In the genomic region with DNA sequence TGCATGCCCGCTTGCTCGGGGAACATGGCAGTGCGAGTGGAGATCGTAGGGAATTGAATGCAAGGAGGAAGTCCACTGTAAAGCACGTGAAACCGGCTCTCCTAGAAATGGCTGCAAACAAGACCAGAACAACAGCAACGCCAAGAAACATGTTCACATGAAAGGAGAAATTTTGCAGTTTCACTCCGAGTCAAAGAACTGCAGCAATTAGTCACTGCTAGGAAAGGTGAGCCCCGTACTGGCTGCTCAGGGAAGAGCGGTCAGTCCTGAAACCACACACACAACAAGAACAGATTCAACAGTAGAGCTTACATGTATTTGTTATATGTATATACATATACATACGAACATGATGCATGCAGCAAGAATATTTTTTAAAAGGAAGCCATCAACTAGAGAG, we compare ENCODE assay signal across 34 mouse cellular contexts.
"Had no signal": no experiment of that assay in that cellular context is flagged by ENCODE, and none has a peak within 500 bp of the region (broad histone marks: within the 10 kb centered on the region; RNA-seq: fewer than 3 reads in every experiment).

No protein-coding gene starts in this region.

- H3K4me2 ChIP-seq: heart, embryonic 12.5 days; heart, embryonic 13.5 days; heart, embryonic 15.5 days; hindbrain, embryonic 12.5 days; hindbrain, embryonic 13.5 days; hindbrain, embryonic 14.5 days; hindbrain, embryonic 15.5 days; intestine, embryonic 15.5 days; kidney, embryonic 15.5 days had no signal

- H3K4me1 ChIP-seq: hindbrain, embryonic 12.5 days; hindbrain, embryonic 13.5 days; hindbrain, embryonic 15.5 days; intestine, embryonic 15.5 days; kidney, embryonic 15.5 days had no signal

- H3K9ac ChIP-seq: heart, embryonic 12.5 days; heart, embryonic 13.5 days; heart, embryonic 15.5 days; hindbrain, embryonic 12.5 days; hindbrain, embryonic 13.5 days; hindbrain, embryonic 14.5 days; hindbrain, embryonic 15.5 days; intestine, embryonic 15.5 days; kidney, embryonic 15.5 days had no signal

- H3K9me3 ChIP-seq: heart, embryonic 12.5 days; heart, embryonic 13.5 days; heart, embryonic 15.5 days; hindbrain, embryonic 10.5 days; hindbrain, embryonic 12.5 days; hindbrain, embryonic 13.5 days; hindbrain, embryonic 15.5 days; intestine, embryonic 15.5 days; kidney, embryonic 15.5 days had no signal

- H3K4me3 ChIP-seq: heart, embryonic 12.5 days; heart, embryonic 13.5 days; heart, embryonic 15.5 days; hindbrain, embryonic 10.5 days; hindbrain, embryonic 12.5 days; hindbrain, embryonic 13.5 days; hindbrain, embryonic 15.5 days; intestine, embryonic 15.5 days; kidney, embryonic 15.5 days; layer of hippocampus, adult 2 months; left cerebral cortex, adult 2 months had no signal

- H3K27me3 ChIP-seq: heart, embryonic 12.5 days; heart, embryonic 13.5 days; heart, embryonic 15.5 days; hindbrain, embryonic 12.5 days; hindbrain, embryonic 13.5 days; hindbrain, embryonic 15.5 days; intestine, embryonic 15.5 days; kidney, embryonic 15.5 days had no signal

- ATAC-seq: hindbrain, embryonic 16.5 days; hindbrain, postnatal 0 days; inflammation-experienced regulatory T-cells, adult 6 months; intestine, embryonic 15.5 days; intestine, embryonic 16.5 days; intestine, postnatal 0 days had no signal

- DNase-seq: heart, postnatal 10 days; heart, postnatal 14 days; heart, postnatal 36 days; heart, postnatal 4 days; kidney, adult 11 months; kidney, adult 18-20 months; kidney, adult 2 months; kidney, adult 8-10 months; kidney, adult 9 months; kidney, postnatal 10 days; kidney, postnatal 14 days; kidney, postnatal 25 days; kidney, postnatal 36 days; kidney, postnatal 4 days; layer of hippocampus, adult 9-11 months; layer of hippocampus, postnatal 36 days had no signal

- H3K36me3 ChIP-seq: heart, embryonic 15.5 days; hindbrain, embryonic 12.5 days; hindbrain, embryonic 15.5 days had no signal

- H3K27ac ChIP-seq: heart, embryonic 13.5 days; hindbrain, embryonic 10.5 days; hindbrain, embryonic 12.5 days; hindbrain, embryonic 13.5 days; hindbrain, embryonic 14.5 days; hindbrain, embryonic 15.5 days; hindbrain, postnatal 0 days; intestine, embryonic 15.5 days; kidney, embryonic 15.5 days; kidney, postnatal 0 days; layer of hippocampus, adult 2 months; left cerebral cortex, adult 2 months had no signal
